Mouse (Mus musculus) embryonic facial prominence, embryonic 14.5 days (tissue): Measurements from ENCODE around the gene Mettl5. TPM values are rescaled to one million over a fixed set of nuclear protein-coding genes. Genes with fewer than 3 reads are reported as not detected.

Experiments used
- ATAC-seq: fragments of 200-750 bp; cut with Nextera tagmentation; 2 replicates; pipeline ENCODE4 v1.8.0; 2017; ENCODE audit warnings: low read depth, moderate number of reproducible peaks, moderate TSS enrichment
- DNase-seq: peaks from one replicate; pipeline ENCODE4 v3.0.0-alpha.2; 2015; ENCODE audit warnings: low spot score
- H3K27ac ChIP-seq: fragments of 300-500 bp; sonication (generic); replicated peaks from 2 replicates; pipeline ENCODE4 v1.5.1; 2014; ENCODE audit warnings: low read depth, mild to moderate bottlenecking, low read length, moderate library complexity
- H3K27me3 ChIP-seq: fragments of 300-500 bp; sonication (generic); replicated peaks from 2 replicates; pipeline ENCODE4 v1.6.1; 2014; ENCODE audit warnings: low read length; ENCODE audit not compliant: control insufficient read depth, insufficient read depth
- H3K36me3 ChIP-seq: fragments of 300-500 bp; sonication (generic); 2 replicates; pipeline ENCODE4 v1.6.1; 2014; ENCODE audit warnings: low read length, mixed read lengths; ENCODE audit not compliant: control insufficient read depth, insufficient read depth
- H3K4me1 ChIP-seq: fragments of 300-500 bp; sonication (generic); 2 replicates; pipeline ENCODE4 v1.6.1; 2014; ENCODE audit warnings: antibody characterized with exemption, low read length; ENCODE audit not compliant: control insufficient read depth, insufficient read depth
- H3K4me2 ChIP-seq: fragments of 300-500 bp; sonication (generic); 2 replicates; pipeline ENCODE4 v1.6.1; 2014; ENCODE audit warnings: low read depth, mild to moderate bottlenecking, low read length, moderate library complexity, mixed read lengths
- H3K4me3 ChIP-seq: fragments of 300-500 bp; sonication (generic); 2 replicates; pipeline ENCODE4 v1.5.1; 2014; ENCODE audit warnings: low read depth, mild to moderate bottlenecking, low read length
- H3K9ac ChIP-seq: fragments of 300-500 bp; sonication (generic); 2 replicates; pipeline ENCODE4 v1.6.1; 2014; ENCODE audit warnings: low read depth, mild to moderate bottlenecking, low read length, moderate library complexity, mixed read lengths
- H3K9me3 ChIP-seq: fragments of 300-500 bp; sonication (generic); 2 replicates; pipeline ENCODE4 v1.6.1; 2016; ENCODE audit warnings: low read length; ENCODE audit not compliant: control insufficient read depth
- WGBS: fragments of 180-500 bp; shearing (Covaris S2); extraction: QIAGEN DNeasy Blood & Tissue Kit; methylation state at CpG from one replicate; pipeline ENCODE4 v1.1.7; 2014; 5-methylcytosine and 5-hydroxymethylcytosine counted together
- polyA plus RNA-seq: library from polyadenylated mRNA; unstranded; fragments of >200 nt; fragmentation: Nextera tagmentation; extraction: Ambion mirVana; gene quantifications from 2 replicates; pipeline ENCODE4 v1.2.1, GENCODE M21; 2014

Gene Mettl5
- polyA plus RNA-seq, 1 experiment from 2014 or later = 30.9 TPM

- Histone ChIP-seq H3K27ac (peak overlapping the region; percentile 94), H3K9me3 (no peaks in the 10 kb centered on the region), H3K36me3 (peaks cover 29% of the 10 kb centered on the region), H3K4me2 (peak overlapping the region; percentile 65), H3K9ac (peak overlapping the region; percentile 99), H3K4me3 (peak overlapping the region; percentile 100), H3K27me3 (no peaks in the 10 kb centered on the region), H3K4me1 (peaks cover 7% of the 10 kb centered on the region; the same call in 1 of the 2 replicates)
- DNase-seq (no peak), ATAC-seq (no peak)
- under 1% methylated on average over 13 of the region's 13 CpGs for WGBS
Measured at GRCm38 (mm10) chr2:69862117-69862657, 23.2 kb downstream of the Mettl5 start.

GRCm38 (mm10) chr2:69861485-69862091 lies 23.8 kb downstream of the Mettl5 start, which contains the start of gene Ssb:
Ssb (plus strand) TSS chr2:69861562.
- Histone ChIP-seq H3K4me2 (peak within 1 kb of the TSS; percentile 67), H3K9ac (peak within 1 kb of the TSS; percentile 99), H3K27me3 (no peaks in the 10 kb centered on the region), H3K4me1 (peaks cover 7% of the 10 kb centered on the region; the same call in 1 of the 2 replicates), H3K4me3 (peak within 1 kb of the TSS; percentile 100), H3K9me3 (no peaks in the 10 kb centered on the region), H3K36me3 (peaks cover 23% of the 10 kb centered on the region), H3K27ac (peak within 1 kb of the TSS; percentile 94)
- under 1% methylated on average over 34 of the region's 66 CpGs for WGBS
- DNase-seq = peak; percentile 97
- peak; percentile 97 for ATAC-seq

GRCm38 (mm10) chr2:69860972-69861452 lies 24.4 kb downstream of the Mettl5 start:
- peak; percentile 67 for ATAC-seq
- DNase-seq = peak; percentile 37

GRCm38 (mm10) chr2:69857882-69858281 lies 27.5 kb downstream of the Mettl5 start:
- ATAC-seq (no peak), DNase-seq (no peak)
- no peak overlapping the region for H3K4me3 ChIP-seq
- no peak overlapping the region for H3K27ac ChIP-seq
- H3K4me2 ChIP-seq = no peak overlapping the region
- 80% methylated on average over 1 of the region's 1 CpGs for WGBS
- H3K27me3 ChIP-seq = no peaks in the 10 kb centered on the region
- H3K9ac ChIP-seq = no peak overlapping the region
- peaks cover 3% of the 10 kb centered on the region; the same call in 1 of the 2 replicates for H3K4me1 ChIP-seq
- H3K36me3 ChIP-seq = no peaks in the 10 kb centered on the region
- no peaks in the 10 kb centered on the region for H3K9me3 ChIP-seq

More at GRCm38 (mm10) chr2:69860972-69861452, 24.4 kb downstream of the Mettl5 start:
- WGBS = 11% methylated on average over 13 of the region's 13 CpGs
- Histone ChIP-seq H3K4me2 (peak overlapping the region; percentile 67), H3K27me3 (no peaks in the 10 kb centered on the region), H3K27ac (peak overlapping the region; percentile 94), H3K9me3 (no peaks in the 10 kb centered on the region), H3K36me3 (peaks cover 17% of the 10 kb centered on the region), H3K4me1 (peaks cover 7% of the 10 kb centered on the region; the same call in 1 of the 2 replicates), H3K9ac (peak overlapping the region; percentile 99), H3K4me3 (peak overlapping the region; percentile 100)

GRCm38 (mm10) chr2:69856392-69856791 lies 29.0 kb downstream of the Mettl5 start:
- Histone ChIP-seq H3K4me3 (no peak overlapping the region), H3K4me1 (no peaks in the 10 kb centered on the region), H3K36me3 (no peaks in the 10 kb centered on the region), H3K9me3 (no peaks in the 10 kb centered on the region), H3K4me2 (no peak overlapping the region), H3K27ac (no peak overlapping the region), H3K27me3 (no peaks in the 10 kb centered on the region), H3K9ac (no peak overlapping the region)
- ATAC-seq = no peak
- peak; percentile 4 for DNase-seq
- WGBS = 55% methylated on average over 8 of the region's 8 CpGs

- 77% methylated on average over 2 of the region's 2 CpGs for WGBS
- no peak for ATAC-seq
- no peak overlapping the region for H3K4me2 ChIP-seq
- no peaks in the 10 kb centered on the region for H3K27me3 ChIP-seq
- H3K9me3 ChIP-seq = no peaks in the 10 kb centered on the region
- no peak overlapping the region for H3K27ac ChIP-seq
- H3K4me3 ChIP-seq = no peak overlapping the region
- H3K9ac ChIP-seq = no peak overlapping the region
- H3K4me1 ChIP-seq = no peaks in the 10 kb centered on the region
- no peak for DNase-seq
- no peaks in the 10 kb centered on the region for H3K36me3 ChIP-seq
Measured at GRCm38 (mm10) chr2:69851427-69852058, 33.9 kb downstream of the Mettl5 start.

GRCm38 (mm10) chr2:69849215-69849614 lies 36.2 kb downstream of the Mettl5 start:
- no peak overlapping the region for H3K4me2 ChIP-seq
- no peaks in the 10 kb centered on the region for H3K4me1 ChIP-seq
- DNase-seq (peak; percentile 55), ATAC-seq (no peak)
- no peaks in the 10 kb centered on the region for H3K36me3 ChIP-seq
- no peak overlapping the region; the same call in 1 of the 2 replicates for H3K27ac ChIP-seq
- no peak overlapping the region for H3K9ac ChIP-seq
- H3K9me3 ChIP-seq = no peaks in the 10 kb centered on the region
- no peak overlapping the region for H3K4me3 ChIP-seq
- WGBS = 55% methylated on average over 6 of the region's 6 CpGs
- H3K27me3 ChIP-seq = no peaks in the 10 kb centered on the region

- no peak overlapping the region for H3K4me2 ChIP-seq
- WGBS = 22% methylated on average over 6 of the region's 6 CpGs
- H3K9me3 ChIP-seq = no peaks in the 10 kb centered on the region
- no peaks in the 10 kb centered on the region for H3K27me3 ChIP-seq
- H3K27ac ChIP-seq = no peak overlapping the region
- no peaks in the 10 kb centered on the region for H3K4me1 ChIP-seq
- ATAC-seq (peak; percentile 57; the same call in 1 of the 2 replicates), DNase-seq (peak; percentile 35)
- H3K4me3 ChIP-seq = no peak overlapping the region
- H3K36me3 ChIP-seq = peaks cover 18% of the 10 kb centered on the region
- no peak overlapping the region for H3K9ac ChIP-seq
Measured at GRCm38 (mm10) chr2:69840261-69840660, 45.2 kb downstream of the Mettl5 start.
